Mouse (Mus musculus) embryonic facial prominence, embryonic 13.5 days (tissue): ENCODE results near the gene Tmem151a. TPM values are rescaled to one million over a fixed set of nuclear protein-coding genes. Genes with fewer than 3 reads are reported as not detected.

ENCODE experiments used
- ATAC-seq: fragments of 200-750 bp; cut with Nextera tagmentation; 2 replicates; pipeline ENCODE4 v1.8.0; 2017; ENCODE audit warnings: low read depth; ENCODE audit not compliant: insufficient number of reproducible peaks, insufficient read depth, low FRiP score, low TSS enrichment
- H3K27ac ChIP-seq: fragments of 300-500 bp; sonication (generic); 2 replicates; pipeline ENCODE4 v1.5.1; 2015; ENCODE audit warnings: moderate library complexity, mild to moderate bottlenecking, inconsistent platforms
- H3K27me3 ChIP-seq: fragments of 300-500 bp; sonication (generic); 2 replicates; pipeline ENCODE4 v1.6.1; 2015; ENCODE audit warnings: mild to moderate bottlenecking, inconsistent platforms
- H3K36me3 ChIP-seq: fragments of 300-500 bp; sonication (generic); 2 replicates; pipeline ENCODE4 v1.6.1; 2015; ENCODE audit warnings: mild to moderate bottlenecking, inconsistent platforms
- H3K4me1 ChIP-seq: fragments of 300-500 bp; sonication (generic); 2 replicates; pipeline ENCODE4 v1.6.1; 2015; ENCODE audit warnings: inconsistent platforms
- H3K4me2 ChIP-seq: fragments of 300-500 bp; sonication (generic); 2 replicates; pipeline ENCODE4 v1.6.1; 2015; ENCODE audit warnings: moderate library complexity, mild to moderate bottlenecking, inconsistent platforms
- H3K4me3 ChIP-seq: fragments of 300-500 bp; sonication (generic); 2 replicates; pipeline ENCODE4 v1.5.1; 2015; ENCODE audit warnings: mild to moderate bottlenecking, inconsistent platforms
- H3K9ac ChIP-seq: fragments of 300-500 bp; sonication (generic); 2 replicates; pipeline ENCODE4 v1.6.1; 2015; ENCODE audit warnings: mild to moderate bottlenecking, inconsistent platforms
- H3K9me3 ChIP-seq: fragments of 300-500 bp; sonication (generic); 2 replicates; pipeline ENCODE4 v1.6.1; 2016; ENCODE audit warnings: inconsistent platforms
- WGBS: fragments of 180-500 bp; shearing (Covaris S2); methylation state at CpG from one replicate; pipeline ENCODE4 v1.1.7; 2015; ENCODE audit warnings: mixed read lengths; 5-methylcytosine and 5-hydroxymethylcytosine counted together
- polyA plus RNA-seq: library from polyadenylated mRNA; unstranded; fragments of >200 nt; fragmentation: Nextera tagmentation; extraction: Ambion mirVana; gene quantifications from 2 replicates; pipeline ENCODE4 v1.2.1, GENCODE M21; 2015

The Tmem151a gene
- polyA plus RNA-seq, 1 experiment from 2014 or later: 2.6 TPM

- H3K9me3 ChIP-seq: no peaks in the 10 kb centered on the region
- H3K4me2 ChIP-seq: no peak overlapping the region
- ATAC-seq: no peak
- peaks cover 27% of the 10 kb centered on the region for H3K4me1 ChIP-seq
- H3K4me3 ChIP-seq: no peak overlapping the region
- WGBS: 72% methylated on average over 4 of the region's 4 CpGs
- H3K27ac ChIP-seq: no peak overlapping the region
- H3K36me3 ChIP-seq: peaks cover 6% of the 10 kb centered on the region
- no peaks in the 10 kb centered on the region for H3K27me3 ChIP-seq
- H3K9ac ChIP-seq: 0 out of 2 replicates have a peak overlapping the region, but pooled peaks have one; percentile 2
Measured at GRCm38 (mm10) chr19:5036577-5036976, 48.8 kb downstream of the Tmem151a start.

GRCm38 (mm10) chr19:5032686-5033085 is 52.6 kb downstream of the Tmem151a start:
- no peak overlapping the region for H3K9ac ChIP-seq
- no peak overlapping the region for H3K27ac ChIP-seq
- no peak for ATAC-seq
- 74% methylated on average over 3 of the region's 3 CpGs for WGBS
- H3K27me3 ChIP-seq: no peaks in the 10 kb centered on the region
- H3K9me3 ChIP-seq: no peaks in the 10 kb centered on the region
- H3K4me3 ChIP-seq: no peak overlapping the region
- peaks cover 6% of the 10 kb centered on the region; the same call in 1 of the 2 replicates for H3K4me1 ChIP-seq
- no peak overlapping the region for H3K4me2 ChIP-seq
- H3K36me3 ChIP-seq: peaks cover 41% of the 10 kb centered on the region

- no peak overlapping the region for H3K9ac ChIP-seq
- peaks cover 38% of the 10 kb centered on the region for H3K36me3 ChIP-seq
- WGBS: 92% methylated on average over 8 of the region's 8 CpGs
- H3K9me3 ChIP-seq: no peaks in the 10 kb centered on the region
- ATAC-seq: no peak
- H3K27me3 ChIP-seq: no peaks in the 10 kb centered on the region
- H3K4me1 ChIP-seq: peaks cover 13% of the 10 kb centered on the region
- H3K27ac ChIP-seq: no peak overlapping the region
- no peak overlapping the region for H3K4me3 ChIP-seq
- no peak overlapping the region for H3K4me2 ChIP-seq
Measured at GRCm38 (mm10) chr19:5026111-5026510, 59.2 kb downstream of the Tmem151a start.

GRCm38 (mm10) chr19:5023621-5024479 is 61.5 kb downstream of the Tmem151a start, which contains the start of gene Slc29a2:
TSS of gene Slc29a2 (plus strand) at chr19:5023860.
- peak; percentile 87 for ATAC-seq
- Histone ChIP-seq H3K4me2 (peak within 1 kb of the TSS; percentile 92), H3K27me3 (no peaks in the 10 kb centered on the region), H3K4me1 (peaks cover 13% of the 10 kb centered on the region), H3K9ac (peak within 1 kb of the TSS; percentile 79), H3K36me3 (peaks cover 17% of the 10 kb centered on the region), H3K4me3 (peak within 1 kb of the TSS; percentile 67), H3K9me3 (no peaks in the 10 kb centered on the region), H3K27ac (peak within 1 kb of the TSS; percentile 77)
- under 1% methylated on average over 62 of the region's 62 CpGs for WGBS

- 82% methylated on average over 2 of the region's 2 CpGs for WGBS
- ATAC-seq: no peak
- Histone ChIP-seq H3K27me3 (no peaks in the 10 kb centered on the region), H3K4me2 (no peak overlapping the region), H3K27ac (no peak overlapping the region), H3K9ac (no peak overlapping the region), H3K9me3 (no peaks in the 10 kb centered on the region), H3K36me3 (no peaks in the 10 kb centered on the region), H3K4me1 (peaks cover 15% of the 10 kb centered on the region), H3K4me3 (no peak overlapping the region)
Measured at GRCm38 (mm10) chr19:5021416-5021815, 63.9 kb downstream of the Tmem151a start.

Other genes starting within 250 kb of the Tmem151a start
- gene Ccs, start 246.2 kb downstream of the Tmem151a start, polyA plus RNA-seq: 60.9 and 64.3 TPM in 2 replicates
- 0.06 and 0.26 TPM in 2 replicates for gene Ccdc87, start 246.2 kb downstream of the Tmem151a start, polyA plus RNA-seq
- gene Ctsf, start 230.4 kb downstream of the Tmem151a start, polyA plus RNA-seq: 40.4 and 45.8 TPM in 2 replicates
- gene Actn3, start 207.6 kb downstream of the Tmem151a start, polyA plus RNA-seq: 5.1 and 6.3 TPM in 2 replicates
- 10.4 and 11.1 TPM in 2 replicates for gene Zdhhc24, start 206.9 kb downstream of the Tmem151a start, polyA plus RNA-seq
- 4.1 and 5.6 TPM in 2 replicates for gene Bbs1, start 178.9 kb downstream of the Tmem151a start, polyA plus RNA-seq
- gene Dpp3, start 157.2 kb downstream of the Tmem151a start, polyA plus RNA-seq: 110 and 121 TPM in 2 replicates
- gene Peli3, start 142.4 kb downstream of the Tmem151a start, polyA plus RNA-seq: 4.2 and 6.1 TPM in 2 replicates
- 117 and 118 TPM in 2 replicates for gene Mrpl11, start 123.4 kb downstream of the Tmem151a start, polyA plus RNA-seq
- not detected in 2 replicates for gene Npas4, start 95.2 kb downstream of the Tmem151a start, polyA plus RNA-seq
- gene Slc29a2, start 61.7 kb downstream of the Tmem151a start, polyA plus RNA-seq: 4.3 and 5.8 TPM in 2 replicates
- 47.1 and 49.5 TPM in 2 replicates for gene B4gat1, start 46.7 kb downstream of the Tmem151a start, polyA plus RNA-seq
- gene AC124502.3, start 46.6 kb downstream of the Tmem151a start, polyA plus RNA-seq: 2.3 and 3.5 TPM in 2 replicates
- gene Brms1, start 44.2 kb downstream of the Tmem151a start, polyA plus RNA-seq: 40.6 and 42.9 TPM in 2 replicates
- gene Rin1, start 35.0 kb downstream of the Tmem151a start, polyA plus RNA-seq: 0.99 and 1.5 TPM in 2 replicates
- 89.1 and 90.6 TPM in 2 replicates for gene Cd248, start 17.5 kb downstream of the Tmem151a start, polyA plus RNA-seq
- gene Yif1a, start 3.0 kb upstream of the Tmem151a start, polyA plus RNA-seq: 72.4 and 87.2 TPM in 2 replicates
- 50.6 and 60.1 TPM in 2 replicates for gene Cnih2, start 13.0 kb upstream of the Tmem151a start, polyA plus RNA-seq
- 234 and 262 TPM in 2 replicates for gene Rab1b, start 21.5 kb upstream of the Tmem151a start, polyA plus RNA-seq
- 20.7 and 30.4 TPM in 2 replicates for gene Klc2, start 33.0 kb upstream of the Tmem151a start, polyA plus RNA-seq
- gene Pacs1, start 187.6 kb upstream of the Tmem151a start, polyA plus RNA-seq: 28.7 and 29.8 TPM in 2 replicates
- 404 and 414 TPM in 2 replicates for gene Sf3b2, start 209.9 kb upstream of the Tmem151a start, polyA plus RNA-seq
- gene Gal3st3, start 212.8 kb upstream of the Tmem151a start, polyA plus RNA-seq: 7.4 and 8.9 TPM in 2 replicates